Mouse (Mus musculus): ENCODE results near the gene Ceacam13. TPM values are rescaled to one million over a fixed set of nuclear protein-coding genes. Genes with fewer than 3 reads are reported as not detected.
"Not testable (repeated sequence)": the region's sequence is repeated elsewhere in the genome, so short reads cannot be mapped to it uniquely, and the experiment has no call there.

The Ceacam13 gene
- total RNA-seq (2021) = not detected

DNA sequence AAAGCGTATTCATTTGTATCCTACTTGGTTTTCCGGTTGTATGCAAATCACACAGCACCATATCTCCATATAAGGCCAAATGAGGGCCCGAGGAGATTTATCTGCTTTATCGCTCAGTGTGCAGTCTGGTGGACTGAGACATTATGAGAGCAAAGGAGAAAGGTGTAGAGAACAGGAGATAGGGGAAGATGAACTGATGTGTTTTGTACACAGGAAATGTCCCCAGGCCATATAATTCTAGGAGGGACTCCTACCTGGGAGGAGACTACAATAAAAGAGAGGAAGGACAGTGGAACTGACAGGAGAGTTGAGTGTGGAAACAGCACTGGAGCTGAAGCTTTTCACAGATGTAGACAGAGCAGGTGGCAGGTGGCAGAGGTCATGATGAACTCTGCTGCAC is at the start of gene Ceacam13:
Gene Ceacam13 (plus strand): TSS at position 301 of the 400 bp plus-strand sequence.
- no peak for DNase-seq

GRCm38 (mm10) chr7:17971824-17972223 is 37.9 kb upstream of the Ceacam13 start, which contains the start of gene Ceacam11:
Gene Ceacam11 (plus strand): TSS chr7:17972124.
- no peak for DNase-seq

DNA sequence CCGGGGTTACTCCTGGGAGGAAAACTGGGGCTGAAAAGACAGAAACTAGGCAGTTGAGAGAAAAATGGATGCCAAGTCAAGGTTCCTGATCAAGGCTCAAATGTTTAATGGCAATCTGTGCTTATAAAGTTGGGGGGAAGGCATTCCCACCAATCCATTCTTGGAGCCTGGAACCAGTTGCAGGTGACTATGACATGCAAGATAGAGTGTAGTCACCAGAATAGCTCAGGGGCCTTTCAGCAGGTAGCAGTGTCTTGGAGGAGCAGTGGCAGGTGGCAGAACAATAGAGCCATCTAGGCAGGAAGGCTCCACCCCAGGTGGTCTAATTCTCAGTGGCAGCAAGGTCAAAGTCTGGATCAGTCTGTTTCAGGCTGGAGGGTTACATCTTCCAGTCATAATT is 8.6 kb upstream of the Ceacam13 start:
- not testable (repeated sequence) for DNase-seq

DNA sequence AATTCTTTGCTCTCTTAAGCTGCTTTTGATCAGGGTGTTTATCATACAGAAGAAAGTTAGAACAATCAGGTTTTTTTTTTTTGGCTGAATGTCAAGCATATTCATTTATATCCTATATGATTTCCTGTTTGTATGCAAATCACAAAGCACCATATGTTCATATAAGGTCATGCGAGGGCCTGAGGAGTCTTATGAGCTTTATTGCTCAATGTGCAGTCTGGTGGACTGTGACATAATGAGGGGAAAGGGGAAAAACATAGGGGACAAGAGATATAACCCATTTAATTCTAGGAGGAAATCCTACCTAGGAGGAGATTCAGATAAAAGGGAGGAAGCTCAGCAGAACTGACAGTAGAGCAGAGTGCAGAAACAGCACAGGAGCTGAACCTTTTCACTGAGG is 55.9 kb downstream of the Ceacam13 start, which contains the start of gene Ceacam12:
Gene Ceacam12 (plus strand): TSS at position 301 of the 400 bp plus-strand sequence.
- no peak for DNase-seq

Small RNA genes lying within 50 kb of the gene (microRNA-seq; reads per million reads assigned to microRNA genes)
- 0 reads per million in 2 experiments for gene Gm22414

Other genes with a start within 250 kb of the Ceacam13 start
- gene Ceacam14, start 197.3 kb upstream of the Ceacam13 start, total RNA-seq (2021) = not detected
- gene Gm5155, start 138.1 kb upstream of the Ceacam13 start, total RNA-seq (2021) = not detected
- not detected for gene Ceacam11, start 37.8 kb upstream of the Ceacam13 start, total RNA-seq (2021)
- gene Ceacam12, start 56.0 kb downstream of the Ceacam13 start, total RNA-seq (2021) = not detected
- gene Igfl3, start 166.6 kb downstream of the Ceacam13 start, total RNA-seq (2021) = not detected
- not detected for gene Mill1, start 235.5 kb downstream of the Ceacam13 start, total RNA-seq (2021)